Mouse (Mus musculus) limb, embryonic 15.5 days (tissue): Measurements from ENCODE around the gene Gp1ba. TPM values are rescaled to one million over a fixed set of nuclear protein-coding genes. Genes with fewer than 3 reads are reported as not detected.

Experiments used
- ATAC-seq: fragments of 200-750 bp; cut with Nextera tagmentation; 2 replicates; pipeline ENCODE4 v1.8.0; 2017; ENCODE audit warnings: low read depth, moderate TSS enrichment; ENCODE audit not compliant: insufficient number of reproducible peaks, low FRiP score, low TSS enrichment
- H3K27ac ChIP-seq: fragments of 300-500 bp; sonication (generic); 2 replicates; pipeline ENCODE4 v1.5.1; 2015; ENCODE audit warnings: moderate library complexity, mild to moderate bottlenecking, inconsistent platforms
- H3K27me3 ChIP-seq: fragments of 300-500 bp; sonication (generic); 2 replicates; pipeline ENCODE4 v1.6.1; 2015; ENCODE audit warnings: inconsistent platforms
- H3K36me3 ChIP-seq: fragments of 300-500 bp; sonication (generic); 2 replicates; pipeline ENCODE4 v1.6.1; 2015; ENCODE audit warnings: inconsistent platforms
- H3K4me1 ChIP-seq: fragments of 300-500 bp; sonication (generic); 2 replicates; pipeline ENCODE4 v1.6.1; 2015; ENCODE audit warnings: inconsistent platforms
- H3K4me2 ChIP-seq: fragments of 300-500 bp; sonication (generic); 2 replicates; pipeline ENCODE4 v1.6.1; 2015; ENCODE audit warnings: mild to moderate bottlenecking, inconsistent platforms
- H3K4me3 ChIP-seq: fragments of 300-500 bp; sonication (generic); 2 replicates; pipeline ENCODE4 v1.5.1; 2015; ENCODE audit warnings: mild to moderate bottlenecking, inconsistent platforms
- H3K9ac ChIP-seq: fragments of 300-500 bp; sonication (generic); 2 replicates; pipeline ENCODE4 v1.6.1; 2015; ENCODE audit warnings: inconsistent platforms
- H3K9me3 ChIP-seq: fragments of 300-500 bp; sonication (generic); 2 replicates; pipeline ENCODE4 v1.6.1; 2016; ENCODE audit warnings: inconsistent platforms
- WGBS: fragments of 180-500 bp; shearing (Covaris S2); methylation state at CpG from one replicate; pipeline ENCODE4 v1.1.7; 2015; 5-methylcytosine and 5-hydroxymethylcytosine counted together
- polyA plus RNA-seq: library from polyadenylated mRNA; unstranded; fragments of >200 nt; fragmentation: Nextera tagmentation; extraction: Ambion mirVana; gene quantifications from 2 replicates; pipeline ENCODE4 v1.2.1, GENCODE M21; 2015

Gene Gp1ba
- polyA plus RNA-seq: 0.26 and 0.29 TPM in 2 replicates

DNA sequence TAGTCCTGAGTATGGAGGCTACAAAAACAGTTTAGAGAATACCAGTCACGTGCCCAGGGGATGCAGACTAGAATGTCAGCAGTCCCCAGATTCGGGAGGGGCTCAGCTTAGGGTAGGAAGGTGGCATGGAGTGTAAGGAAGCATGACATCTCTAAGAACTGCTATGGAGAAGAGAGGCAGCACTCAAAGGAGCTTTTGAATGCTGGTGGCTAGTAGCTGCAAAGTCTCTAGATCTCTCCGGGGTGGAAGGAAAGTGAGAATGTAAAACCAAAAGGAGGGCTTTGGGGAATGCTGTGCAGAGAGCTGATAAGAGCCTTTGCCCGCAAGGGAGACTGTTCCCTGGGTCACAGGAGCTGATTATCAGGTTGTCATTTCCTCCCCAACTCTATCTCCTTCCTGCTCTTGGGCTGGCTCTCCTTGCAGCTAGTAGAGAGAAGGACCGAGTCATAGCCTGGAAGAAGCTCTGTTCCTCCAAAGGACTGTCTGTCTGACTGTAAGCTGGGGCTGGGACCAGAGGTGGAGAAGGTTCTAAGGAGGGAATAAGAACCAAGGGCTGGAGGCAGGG lies at the start of gene Gp1ba:
Gene Gp1ba, plus strand, starts transcription at position 409 of the 565 bp plus-strand sequence.
- no peak within 1 kb of the TSS for H3K9ac ChIP-seq
- H3K4me2 ChIP-seq: no peak within 1 kb of the TSS
- H3K4me3 ChIP-seq: no peak within 1 kb of the TSS
- no peaks in the 10 kb centered on the region for H3K4me1 ChIP-seq
- WGBS: 48% methylated on average over 5 of the region's 5 CpGs
- no peak for ATAC-seq
- H3K36me3 ChIP-seq: peaks cover 11% of the 10 kb centered on the region
- H3K9me3 ChIP-seq: no peaks in the 10 kb centered on the region
- no peak within 1 kb of the TSS for H3K27ac ChIP-seq
- no peaks in the 10 kb centered on the region for H3K27me3 ChIP-seq

- 76% methylated on average over 1 of the region's 1 CpGs for whole genome bisulfite sequencing
- no peak overlapping the region for H3K4me2 ChIP-seq
Observed at GRCm38 (mm10) chr11:70591733-70592132, 47.2 kb upstream of the Gp1ba start.

GRCm38 (mm10) chr11:70594253-70594989 lies 44.5 kb upstream of the Gp1ba start:
- ATAC-seq: no peak
- Histone ChIP-seq H3K36me3 (peaks cover 26% of the 10 kb centered on the region), H3K9ac (no peak overlapping the region), H3K27ac (no peak overlapping the region), H3K4me1 (0 out of 2 replicates have a peak, but pooled peaks cover 3% of the 10 kb centered on the region), H3K9me3 (no peaks in the 10 kb centered on the region), H3K4me2 (no peak overlapping the region), H3K27me3 (no peaks in the 10 kb centered on the region), H3K4me3 (no peak overlapping the region)
- WGBS: 76% methylated on average over 15 of the region's 15 CpGs

More at GRCm38 (mm10) chr11:70591733-70592132, 47.2 kb upstream of the Gp1ba start:
- ATAC-seq: no peak
- H3K36me3 ChIP-seq: peaks cover 3% of the 10 kb centered on the region; the same call in 1 of the 2 replicates
- H3K27ac ChIP-seq: no peak overlapping the region
- no peaks in the 10 kb centered on the region for H3K9me3 ChIP-seq
- no peak overlapping the region for H3K9ac ChIP-seq
- H3K4me1 ChIP-seq: 0 out of 2 replicates have a peak, but pooled peaks cover 3% of the 10 kb centered on the region
- H3K4me3 ChIP-seq: no peak overlapping the region
- H3K27me3 ChIP-seq: no peaks in the 10 kb centered on the region

DNA sequence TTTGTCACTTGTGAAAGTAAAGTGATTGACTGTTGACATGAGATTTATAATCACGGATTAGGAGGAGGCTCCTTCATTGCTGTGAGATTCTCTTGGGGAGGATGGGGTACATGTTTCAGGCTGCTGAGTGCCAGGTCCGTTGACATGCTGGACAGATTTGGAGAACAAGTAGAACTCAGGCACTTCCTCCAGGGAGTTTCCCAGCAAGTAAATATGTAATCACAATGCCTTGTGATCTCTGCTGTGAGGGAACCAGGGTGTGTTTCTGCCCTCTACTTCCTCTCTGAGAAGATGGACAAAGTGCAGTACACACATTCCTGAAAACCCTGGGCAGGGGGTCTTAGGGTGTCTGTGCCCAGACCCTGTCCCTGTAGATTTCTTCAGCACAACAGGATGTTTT lies 43.3 kb upstream of the Gp1ba start:
- ATAC-seq: no peak
- WGBS: 57% methylated on average over 2 of the region's 2 CpGs
- H3K9ac ChIP-seq: no peak overlapping the region

DNA sequence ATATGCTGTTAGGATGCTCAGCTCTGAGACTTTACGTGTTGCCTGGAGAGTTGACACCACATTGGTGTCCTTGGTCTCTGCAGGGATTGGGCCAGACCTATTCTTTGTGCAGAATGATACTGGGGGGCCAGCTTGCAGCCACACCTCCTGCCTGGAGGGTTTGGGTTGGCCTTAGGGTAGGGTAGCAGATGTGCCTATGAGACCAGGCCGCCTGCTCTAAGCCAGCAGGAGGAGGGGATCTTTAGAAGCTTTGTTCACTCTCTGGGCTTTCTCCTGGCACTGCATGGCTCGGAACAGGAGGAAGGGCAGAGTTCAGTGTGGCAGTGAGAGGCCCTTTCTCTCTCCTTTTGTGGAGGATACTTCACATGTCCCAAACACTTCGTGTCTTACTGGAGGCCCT lies 42.8 kb upstream of the Gp1ba start:
- 70% methylated on average over 4 of the region's 4 CpGs for WGBS
- Histone ChIP-seq H3K4me3 (no peak overlapping the region), H3K4me2 (no peak overlapping the region), H3K4me1 (0 out of 2 replicates have a peak, but pooled peaks cover 3% of the 10 kb centered on the region), H3K9ac (no peak overlapping the region), H3K36me3 (peaks cover 33% of the 10 kb centered on the region), H3K27me3 (no peaks in the 10 kb centered on the region), H3K27ac (no peak overlapping the region), H3K9me3 (no peaks in the 10 kb centered on the region)
- ATAC-seq: no peak

More for the DNA sequence above, 43.3 kb upstream of the Gp1ba start:
- H3K27me3 ChIP-seq: no peaks in the 10 kb centered on the region
- H3K4me2 ChIP-seq: no peak overlapping the region
- H3K27ac ChIP-seq: no peak overlapping the region
- no peak overlapping the region for H3K4me3 ChIP-seq
- 0 out of 2 replicates have a peak, but pooled peaks cover 3% of the 10 kb centered on the region for H3K4me1 ChIP-seq
- no peaks in the 10 kb centered on the region for H3K9me3 ChIP-seq
- peaks cover 33% of the 10 kb centered on the region for H3K36me3 ChIP-seq

GRCm38 (mm10) chr11:70597301-70597700 lies 41.6 kb upstream of the Gp1ba start:
- Histone ChIP-seq H3K27ac (no peak overlapping the region), H3K9me3 (no peaks in the 10 kb centered on the region), H3K9ac (no peak overlapping the region), H3K4me1 (no peaks in the 10 kb centered on the region), H3K4me3 (no peak overlapping the region), H3K27me3 (no peaks in the 10 kb centered on the region), H3K4me2 (no peak overlapping the region), H3K36me3 (peaks cover 43% of the 10 kb centered on the region)
- 83% methylated on average over 6 of the region's 6 CpGs for WGBS
- no peak for ATAC-seq

DNA sequence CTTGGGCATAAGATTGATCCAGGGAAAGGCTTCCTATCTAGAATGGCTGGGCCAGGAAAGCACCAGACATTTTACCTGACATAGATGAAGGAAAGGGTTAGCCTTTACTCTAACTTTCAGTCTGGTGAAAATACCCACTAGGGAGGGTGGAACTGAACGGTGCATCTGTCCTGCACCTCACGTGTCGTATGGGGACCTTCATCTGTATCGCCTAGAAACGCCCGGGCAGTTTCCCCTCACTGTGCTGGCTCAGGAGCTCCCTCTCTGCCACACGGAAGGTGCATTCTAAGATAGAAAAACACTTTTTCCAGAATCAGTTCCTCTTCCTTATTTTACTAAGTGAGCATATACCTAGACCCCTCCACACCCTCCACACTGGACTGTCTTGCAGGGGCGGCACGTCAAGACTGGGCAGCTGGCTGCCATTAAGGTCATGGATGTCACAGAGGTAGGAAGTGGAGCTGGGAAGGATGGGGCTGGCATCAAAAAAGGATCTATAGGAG lies 40.4 kb upstream of the Gp1ba start:
- H3K9ac ChIP-seq: no peak overlapping the region
- H3K36me3 ChIP-seq: peaks cover 48% of the 10 kb centered on the region
- no peak overlapping the region for H3K4me2 ChIP-seq
- no peak overlapping the region for H3K4me3 ChIP-seq
- WGBS: 93% methylated on average over 9 of the region's 9 CpGs
- ATAC-seq: no peak
- no peak overlapping the region for H3K27ac ChIP-seq
- no peaks in the 10 kb centered on the region for H3K4me1 ChIP-seq
- no peaks in the 10 kb centered on the region for H3K27me3 ChIP-seq
- no peaks in the 10 kb centered on the region for H3K9me3 ChIP-seq

DNA sequence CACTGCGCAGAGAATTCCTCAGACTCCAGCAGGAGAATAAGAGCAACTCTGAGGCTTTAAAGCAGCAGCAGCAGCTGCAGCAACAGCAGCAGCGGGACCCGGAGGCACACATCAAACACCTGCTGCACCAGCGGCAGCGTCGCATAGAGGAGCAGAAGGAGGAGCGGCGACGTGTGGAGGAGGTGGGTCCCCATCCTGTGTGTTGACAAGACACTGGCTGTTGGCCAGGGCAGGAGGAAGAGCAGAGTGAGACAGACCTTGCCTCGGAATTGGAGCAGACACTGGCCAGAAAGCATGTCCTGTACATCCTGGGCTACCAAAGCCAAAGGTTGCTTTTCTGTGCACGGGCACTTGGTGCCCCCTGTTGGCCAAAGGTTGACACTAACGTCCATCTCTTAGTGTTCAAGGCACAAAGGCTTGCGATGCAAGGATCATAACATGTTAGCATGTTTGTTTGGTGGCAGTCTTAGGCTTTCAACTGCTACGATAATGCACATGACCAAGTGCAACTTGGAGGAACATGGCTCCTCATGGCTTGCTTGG lies 33.8 kb upstream of the Gp1ba start:
- Histone ChIP-seq H3K27me3 (no peaks in the 10 kb centered on the region), H3K9ac (no peak overlapping the region), H3K36me3 (peaks cover 80% of the 10 kb centered on the region), H3K4me3 (no peak overlapping the region), H3K27ac (no peak overlapping the region), H3K9me3 (no peaks in the 10 kb centered on the region), H3K4me2 (no peak overlapping the region), H3K4me1 (no peaks in the 10 kb centered on the region)
- ATAC-seq: no peak
- WGBS: 53% methylated on average over 14 of the region's 14 CpGs

GRCm38 (mm10) chr11:70606717-70607116 lies 32.2 kb upstream of the Gp1ba start:
- no peak overlapping the region for H3K4me2 ChIP-seq
- H3K9me3 ChIP-seq: no peaks in the 10 kb centered on the region
- H3K36me3 ChIP-seq: peaks cover 90% of the 10 kb centered on the region
- ATAC-seq: no peak
- H3K4me3 ChIP-seq: no peak overlapping the region
- no peaks in the 10 kb centered on the region for H3K27me3 ChIP-seq
- WGBS: 63% methylated on average over 12 of the region's 12 CpGs
- H3K4me1 ChIP-seq: no peaks in the 10 kb centered on the region
- no peak overlapping the region for H3K9ac ChIP-seq
- 0 out of 2 replicates have a peak overlapping the region, but pooled peaks have one; percentile 38 for H3K27ac ChIP-seq

- peaks cover 92% of the 10 kb centered on the region for H3K36me3 ChIP-seq
- H3K4me1 ChIP-seq: no peaks in the 10 kb centered on the region
- H3K27ac ChIP-seq: no peak overlapping the region
- H3K27me3 ChIP-seq: no peaks in the 10 kb centered on the region
- WGBS: 90% methylated on average over 9 of the region's 9 CpGs
- H3K4me3 ChIP-seq: no peak overlapping the region
- no peak overlapping the region for H3K4me2 ChIP-seq
- ATAC-seq: no peak
- no peaks in the 10 kb centered on the region for H3K9me3 ChIP-seq
- no peak overlapping the region for H3K9ac ChIP-seq
Observed at GRCm38 (mm10) chr11:70607611-70608010, 31.3 kb upstream of the Gp1ba start.

DNA sequence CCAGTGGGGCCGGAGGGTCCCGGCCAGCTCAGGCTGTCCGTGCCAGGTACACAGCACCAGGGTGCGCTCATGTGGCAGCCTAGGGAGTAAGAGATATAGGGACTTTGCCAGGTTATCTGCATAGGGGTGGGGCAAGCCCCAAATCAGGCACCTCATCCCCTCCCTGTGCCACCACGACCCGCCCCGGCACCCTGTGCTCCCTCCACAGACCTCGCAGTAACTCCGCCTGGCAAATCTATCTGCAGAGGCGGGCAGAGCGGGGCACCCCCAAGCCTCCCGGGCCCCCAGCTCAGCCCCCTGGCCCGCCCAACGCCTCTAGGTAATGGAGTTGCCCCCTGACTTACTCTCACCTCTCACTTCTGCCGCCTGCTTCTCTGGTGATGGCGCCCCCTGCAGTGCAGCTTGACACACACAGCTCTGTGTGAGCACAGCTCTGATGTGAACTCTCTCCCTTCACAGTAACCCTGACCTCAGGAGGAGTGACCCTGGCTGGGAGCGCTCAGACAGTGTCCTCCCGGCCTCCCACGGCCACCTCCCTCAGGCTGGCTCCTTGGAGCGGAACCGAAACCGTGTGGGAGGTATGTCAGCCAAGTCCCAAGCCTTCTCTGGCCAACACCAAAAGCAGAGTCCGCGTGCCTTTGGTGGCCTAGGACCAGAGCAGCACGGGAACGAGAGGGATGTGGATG lies 30.4 kb upstream of the Gp1ba start:
- Histone ChIP-seq H3K4me1 (no peaks in the 10 kb centered on the region), H3K27ac (no peak overlapping the region), H3K4me3 (no peak overlapping the region), H3K27me3 (no peaks in the 10 kb centered on the region), H3K9me3 (no peaks in the 10 kb centered on the region), H3K36me3 (peaks cover 97% of the 10 kb centered on the region), H3K9ac (no peak overlapping the region), H3K4me2 (no peak overlapping the region)
- WGBS: 91% methylated on average over 26 of the region's 26 CpGs
- ATAC-seq: no peak
